Mouse (Mus musculus) cerebellum, postnatal 36 days (tissue): Measurements from ENCODE around the gene Slc8a2.
A peak's percentile ranks its signal among the peaks of the same experiment; 100 is the strongest.

Experiments used
- DNase-seq, 2 experiments: peaks; one replicate each; pipeline ENCODE4 v3.0.0; 2021 to 2022; ENCODE audit warnings: mixed read lengths in 2 of 2

Slc8a2 gene

GRCm38 (mm10) chr7:16129421-16129845 lies at the start of gene Slc8a2:
TSS of gene Slc8a2 (plus strand) at chr7:16129826.
- DNase-seq, result peak; percentile 96

- DNase-seq, result no peak
These were observed 49.7 kb upstream of the Slc8a2 start for GRCm38 (mm10) chr7:16079947-16080346.

DNA sequence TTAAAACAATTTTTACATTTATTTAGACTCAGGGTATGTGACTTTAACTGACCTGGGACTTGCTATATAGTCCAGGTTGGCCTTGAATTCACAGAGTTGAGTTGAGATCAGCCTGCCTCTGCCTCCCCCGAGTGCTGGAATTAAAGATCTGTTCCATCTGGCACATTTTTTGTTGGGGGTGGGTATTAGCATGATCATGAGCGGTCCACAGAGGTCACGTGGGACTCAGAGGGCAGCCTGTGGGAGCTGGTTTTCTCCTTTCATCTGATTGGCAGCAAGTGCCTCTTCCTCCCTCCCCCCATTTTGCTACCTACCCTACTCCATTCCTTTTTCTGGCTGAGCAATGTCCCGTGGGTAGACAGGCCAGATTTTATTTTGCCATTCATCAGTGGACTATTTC lies 49.0 kb upstream of the Slc8a2 start:
- no peak for DNase-seq

GRCm38 (mm10) chr7:16083361-16083760 lies 46.3 kb upstream of the Slc8a2 start:
- DNase-seq, result no peak

- DNase-seq, result no peak
These were observed 42.0 kb upstream of the Slc8a2 start for GRCm38 (mm10) chr7:16087587-16087986.

DNA sequence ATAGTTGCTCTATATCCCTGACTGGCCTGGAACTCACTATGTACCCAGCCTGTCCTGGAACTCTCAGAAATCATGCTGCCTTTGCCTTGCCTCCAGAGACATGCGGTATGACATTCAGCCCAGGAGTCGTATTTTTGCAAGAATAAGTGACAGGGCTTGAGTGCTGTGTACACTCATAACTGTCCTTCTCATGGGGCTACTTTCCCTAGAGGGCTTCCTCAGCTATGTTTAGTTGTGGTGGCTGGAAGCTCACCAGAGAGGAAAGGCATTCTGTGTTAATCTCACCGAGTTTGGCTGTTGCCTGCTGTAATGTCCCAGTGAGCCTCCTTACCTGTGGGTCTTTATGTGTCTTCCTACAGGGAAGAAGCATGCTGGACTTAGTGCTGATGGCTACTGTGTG lies 35.0 kb upstream of the Slc8a2 start:
- no peak for DNase-seq

- peak; percentile 98 for DNase-seq
These were observed 31.3 kb upstream of the Slc8a2 start, which contains the start of gene Napa for GRCm38 (mm10) chr7:16098021-16099017. TSS of gene Napa (plus strand) at chr7:16098458.

DNA sequence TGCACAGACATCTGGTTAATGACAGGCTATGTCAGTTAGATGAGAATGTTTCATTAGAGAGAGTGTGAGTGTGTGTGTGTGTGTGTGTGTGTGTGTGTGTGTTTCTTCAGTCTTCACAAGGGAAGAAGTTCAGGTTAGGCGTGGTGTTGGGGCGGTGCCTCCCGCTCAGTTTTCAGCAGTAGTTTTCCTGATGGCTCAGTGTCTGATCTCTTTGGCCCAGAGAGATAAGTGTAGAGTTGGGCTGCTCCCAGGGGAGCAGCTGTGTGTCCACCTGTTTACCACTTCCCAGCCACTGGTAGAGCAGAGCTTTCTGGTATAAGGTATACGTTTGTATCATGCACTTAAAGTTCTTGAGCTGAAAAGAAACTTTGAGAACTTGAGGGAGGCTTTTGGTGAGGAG lies 29.7 kb upstream of the Slc8a2 start:
- peak in 1 of 2 experiments; percentile 2 for DNase-seq

GRCm38 (mm10) chr7:16101081-16101480 lies 28.5 kb upstream of the Slc8a2 start:
- peak in 1 of 2 experiments; percentile 5 for DNase-seq

DNA sequence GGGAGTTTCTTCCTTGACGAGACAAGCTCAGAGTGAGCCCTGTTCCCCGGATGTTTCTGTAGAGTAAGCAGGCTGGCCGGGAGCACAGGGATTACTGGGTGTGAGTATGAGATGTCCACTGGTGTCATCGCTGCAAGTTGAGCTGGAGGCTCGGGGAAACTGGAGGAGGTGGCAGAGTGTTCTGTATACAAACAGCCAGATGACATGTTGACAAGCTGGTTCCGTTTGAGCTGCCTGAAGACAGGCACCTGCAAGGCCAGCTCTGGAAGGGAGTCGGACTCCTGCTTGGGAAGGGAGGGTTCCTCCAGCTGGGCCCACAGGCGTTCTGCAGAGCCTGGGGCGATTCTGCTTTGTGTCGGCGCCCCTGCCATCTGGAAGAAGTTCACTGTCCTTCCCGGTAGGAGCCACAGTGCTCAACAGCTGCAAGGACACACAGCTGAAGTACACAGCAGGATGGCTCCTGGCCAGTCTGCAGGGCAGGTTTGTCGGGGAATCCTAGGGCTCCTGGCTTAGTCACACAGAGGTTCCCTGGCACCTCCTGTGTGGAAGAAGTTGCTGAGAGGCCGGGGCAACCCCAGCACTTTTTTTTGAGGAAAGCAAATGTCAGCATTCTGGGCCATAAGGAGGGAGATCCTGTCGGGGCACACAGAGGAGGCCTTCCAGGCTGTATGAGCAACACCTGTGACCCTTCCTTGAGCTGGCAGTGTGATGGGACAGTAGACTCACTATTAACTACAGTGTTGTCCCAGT lies 27.7 kb upstream of the Slc8a2 start:
- DNase-seq, result peak in 1 of 2 experiments; percentile 15

GRCm38 (mm10) chr7:16102686-16103226 lies 26.9 kb upstream of the Slc8a2 start:
- DNase-seq, result no peak

DNA sequence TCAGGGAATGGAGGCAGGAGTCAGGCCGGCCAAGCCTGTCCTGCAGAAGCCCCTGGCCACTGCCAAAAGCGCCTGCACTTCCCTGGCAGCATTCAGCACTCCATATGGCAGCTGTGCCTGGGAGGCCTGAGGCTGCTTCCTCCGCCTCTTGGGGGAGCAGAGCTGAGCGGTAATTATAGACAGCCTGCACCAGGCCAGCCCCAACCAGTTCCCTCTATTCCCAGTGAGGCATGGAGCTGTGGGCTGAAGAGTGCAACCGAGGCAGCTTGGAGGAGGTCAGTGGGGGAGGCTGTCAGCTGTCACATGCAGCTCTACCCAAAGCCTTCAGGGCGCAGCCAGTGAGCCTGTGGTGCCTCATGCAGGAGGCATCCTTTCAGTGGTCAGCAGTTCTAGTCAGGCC lies 25.9 kb upstream of the Slc8a2 start:
- DNase-seq, result peak; percentile 87 to 90

DNA sequence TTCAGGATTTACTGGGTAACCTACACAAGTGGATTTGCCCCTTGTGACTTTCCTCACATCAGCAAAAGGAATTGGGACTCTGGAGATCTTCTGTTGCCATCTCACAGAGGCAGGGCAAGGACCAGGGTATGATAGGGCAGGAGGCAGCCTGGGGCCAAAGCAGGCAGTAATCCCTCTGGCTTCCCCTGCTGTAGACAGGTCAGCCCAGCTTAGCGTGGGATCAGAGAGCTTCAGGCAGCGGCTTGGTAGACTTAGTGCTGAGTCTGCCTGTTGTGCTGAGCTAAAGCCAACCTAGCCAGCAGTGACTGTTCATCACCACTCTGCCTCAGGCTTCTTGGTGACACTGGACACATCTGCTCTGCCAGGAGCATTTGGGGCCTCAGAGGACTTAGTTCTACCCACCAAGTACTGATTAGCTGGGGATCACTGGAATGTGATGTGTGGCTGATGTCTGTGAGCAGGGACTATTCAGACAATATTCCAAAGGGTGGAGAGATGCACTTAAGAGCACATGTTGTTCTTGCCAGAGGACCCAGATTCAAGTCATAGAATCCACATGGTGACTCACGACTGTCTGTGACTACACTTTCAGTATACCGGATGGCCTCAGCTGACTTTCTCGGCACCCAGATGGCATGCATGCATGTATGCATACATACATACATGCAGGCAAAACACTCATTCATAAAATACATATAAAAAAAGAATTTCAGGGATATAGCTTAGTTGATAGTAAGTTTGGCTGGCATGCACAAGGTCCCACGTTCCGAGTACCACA lies 24.8 kb upstream of the Slc8a2 start:
- DNase-seq, result no peak

- no peak for DNase-seq
These were observed 20.6 kb upstream of the Slc8a2 start for GRCm38 (mm10) chr7:16108886-16109542.

DNA sequence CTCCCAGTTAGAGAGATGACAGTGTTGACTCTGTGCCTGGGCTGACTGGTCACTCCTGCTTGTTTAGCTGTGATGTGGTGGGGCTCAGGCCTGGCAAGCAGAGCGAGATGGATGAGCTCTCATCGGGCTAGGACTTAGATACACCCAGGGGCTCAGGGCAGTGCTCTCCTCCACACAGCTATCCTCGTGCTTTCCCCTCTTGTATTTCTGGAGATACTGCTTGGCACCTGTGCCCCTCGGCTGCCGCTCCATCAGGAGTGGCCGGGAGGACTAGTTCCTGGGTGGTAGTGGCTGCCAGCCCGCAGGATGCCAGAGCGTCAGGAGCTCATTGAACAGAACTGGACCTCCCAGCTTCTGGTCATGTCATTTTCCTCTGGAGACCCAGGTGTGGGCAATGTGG lies 19.5 kb upstream of the Slc8a2 start:
- no peak for DNase-seq

GRCm38 (mm10) chr7:16111284-16112090 lies 18.1 kb upstream of the Slc8a2 start:
- no peak for DNase-seq

GRCm38 (mm10) chr7:16116418-16116817 lies 13.2 kb upstream of the Slc8a2 start:
- DNase-seq, result no peak

- peak; percentile 69 to 70 for DNase-seq
These were observed 12.5 kb upstream of the Slc8a2 start for GRCm38 (mm10) chr7:16117100-16117499.

DNA sequence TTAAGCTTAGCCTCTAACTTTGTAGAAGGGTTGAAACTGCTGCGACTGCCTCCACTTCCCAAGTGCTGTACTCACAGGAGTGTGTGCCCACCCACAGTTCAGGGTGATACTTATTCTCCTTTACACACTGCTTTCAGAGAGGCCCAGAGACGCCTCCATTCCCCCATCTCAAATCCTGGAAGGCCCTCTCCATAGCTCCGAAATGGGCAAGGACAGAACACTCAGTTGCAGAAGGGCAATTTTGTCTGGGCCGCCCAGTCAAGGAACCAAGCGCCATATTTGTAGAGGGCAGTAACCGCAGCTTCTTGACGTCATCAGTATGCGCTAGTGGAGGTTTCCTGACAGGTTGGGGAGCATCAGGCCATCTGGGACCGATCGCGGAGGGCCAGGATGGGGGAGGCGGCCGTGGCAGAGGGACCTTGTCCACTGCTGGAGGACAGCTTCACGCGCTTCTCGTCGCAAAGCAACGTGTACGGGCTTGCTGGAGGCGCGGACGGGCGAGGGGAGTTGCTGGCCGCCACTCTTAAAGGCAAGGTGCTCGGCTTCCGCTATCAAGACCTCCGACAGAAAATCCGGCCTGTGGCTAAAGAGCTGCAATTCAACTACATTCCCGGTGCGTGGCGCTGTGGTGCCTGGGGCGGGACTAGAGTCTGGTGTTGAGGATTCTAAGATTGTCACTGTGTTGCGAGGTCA lies 9.9 kb upstream of the Slc8a2 start, which contains the start of gene Kptn:
Gene Kptn, plus strand, starts transcription at position 327 of the 693 bp plus-strand sequence.
- DNase-seq, result peak; percentile 94 to 96

DNA sequence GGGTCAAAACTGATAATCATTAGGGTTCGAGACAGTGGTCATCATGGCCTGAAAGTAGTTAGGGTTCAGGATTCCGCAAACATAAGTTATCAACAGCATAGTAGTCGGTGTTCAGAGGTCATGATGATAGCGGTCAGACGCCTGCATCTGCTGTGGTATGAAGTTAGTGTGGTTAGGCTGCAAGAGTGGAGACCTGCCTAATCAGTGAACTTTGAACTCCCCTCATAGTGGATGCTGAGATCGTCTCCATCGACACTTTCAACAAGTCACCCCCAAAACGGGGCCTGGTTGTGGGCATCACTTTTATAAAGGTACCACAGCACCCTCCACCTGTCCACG lies 9.4 kb upstream of the Slc8a2 start:
- DNase-seq, result no peak
